Mouse (Mus musculus) right cerebral cortex, adult 18-20 months (tissue): ENCODE results near the gene Tmem109.

Experiments used
- DNase-seq: peaks from one replicate; pipeline ENCODE4 v3.0.0; 2022; ENCODE audit warnings: mixed read lengths

The Tmem109 gene

GRCm38 (mm10) chr19:10881426-10882154 lies at the start of gene Tmem109:
Tmem109 (minus strand) TSS chr19:10882001.
- peak; percentile 95 for DNase-seq

- no peak for DNase-seq
Observed at GRCm38 (mm10) chr19:10930641-10931040, 48.8 kb upstream of the Tmem109 start.

GRCm38 (mm10) chr19:10926666-10927065 lies 44.9 kb upstream of the Tmem109 start:
- no peak for DNase-seq

- DNase-seq, result no peak
Observed at GRCm38 (mm10) chr19:10926123-10926621, 44.4 kb upstream of the Tmem109 start.

GRCm38 (mm10) chr19:10924220-10924619 lies 42.4 kb upstream of the Tmem109 start:
- no peak for DNase-seq

GRCm38 (mm10) chr19:10921058-10921457 lies 39.3 kb upstream of the Tmem109 start:
- DNase-seq, result no peak

- DNase-seq, result no peak
Observed at GRCm38 (mm10) chr19:10920532-10920931, 38.7 kb upstream of the Tmem109 start, which contains the start of gene Zp1. Zp1 (minus strand) TSS chr19:10920632.

- DNase-seq, result no peak
Observed at GRCm38 (mm10) chr19:10918321-10918991, 36.7 kb upstream of the Tmem109 start.

- no peak for DNase-seq
Observed at GRCm38 (mm10) chr19:10916506-10916905, 34.7 kb upstream of the Tmem109 start.

- no peak for DNase-seq
Observed at GRCm38 (mm10) chr19:10914870-10915269, 33.1 kb upstream of the Tmem109 start.

GRCm38 (mm10) chr19:10914291-10914690 lies 32.5 kb upstream of the Tmem109 start:
- no peak for DNase-seq

GRCm38 (mm10) chr19:10909087-10909721 lies 27.4 kb upstream of the Tmem109 start:
- no peak for DNase-seq

- peak; percentile 46 for DNase-seq
Observed at GRCm38 (mm10) chr19:10907891-10908290, 26.1 kb upstream of the Tmem109 start.

- no peak for DNase-seq
Observed at GRCm38 (mm10) chr19:10905728-10906000, 23.9 kb upstream of the Tmem109 start.

GRCm38 (mm10) chr19:10904927-10905727 lies 23.3 kb upstream of the Tmem109 start:
- DNase-seq, result peak; percentile 78

GRCm38 (mm10) chr19:10904512-10904911 lies 22.7 kb upstream of the Tmem109 start:
- no peak for DNase-seq

GRCm38 (mm10) chr19:10901046-10901445 lies 19.2 kb upstream of the Tmem109 start:
- DNase-seq, result no peak

- DNase-seq, result no peak
Observed at GRCm38 (mm10) chr19:10900315-10900714, 18.5 kb upstream of the Tmem109 start.

- no peak for DNase-seq
Observed at GRCm38 (mm10) chr19:10897491-10897890, 15.7 kb upstream of the Tmem109 start.

- no peak for DNase-seq
Observed at GRCm38 (mm10) chr19:10896849-10897248, 15.0 kb upstream of the Tmem109 start.

- no peak for DNase-seq
Observed at GRCm38 (mm10) chr19:10895708-10896107, 13.9 kb upstream of the Tmem109 start.

- DNase-seq, result peak; percentile 99
Observed at GRCm38 (mm10) chr19:10895016-10895528, 13.3 kb upstream of the Tmem109 start, which contains the start of gene Prpf19. Prpf19 (plus strand) TSS chr19:10895231.

GRCm38 (mm10) chr19:10892201-10892600 lies 10.4 kb upstream of the Tmem109 start:
- DNase-seq, result no peak
